ENCODE assay signal across 8 mouse cellular contexts in the genomic region with DNA sequence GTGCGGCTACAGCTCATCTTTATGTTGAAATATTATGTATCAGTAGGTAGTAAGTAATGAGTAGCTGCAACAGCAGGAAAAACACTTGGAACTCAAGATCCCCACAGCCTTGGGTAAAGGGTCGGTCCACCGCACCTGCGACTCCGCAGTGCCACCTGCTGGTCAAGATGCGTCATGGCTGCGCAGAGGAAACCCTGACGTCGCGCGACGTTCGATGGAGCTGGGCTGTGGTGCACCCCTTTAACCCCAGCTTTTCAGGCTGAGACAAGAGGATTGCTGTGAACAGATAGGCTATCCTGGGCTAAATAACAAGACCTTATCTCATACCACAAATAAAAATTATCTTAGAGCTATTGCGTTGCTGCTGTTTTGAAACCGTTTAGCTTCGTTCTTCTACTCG. TPM values are rescaled to one million over a fixed set of nuclear protein-coding genes. Genes with fewer than 3 reads are reported as not detected.
DNase-seq lines count a peak whose midpoint lies in the region; ATAC-seq lines count a peak whose summit lies in the region.

No protein-coding gene starts in this region.

- intact Hi-C loops in left cerebral cortex, postnatal 14 days (cut with DNase I), result loop anchor here (2.0 kb wide), 1 partner anchor 57 kb away; no protein-coding TSS in a partner anchor

- peak; percentile 36 to 47 for DNase-seq in gastrocnemius, adult 8-10 months (ENCODE audit: low spot score in 2 of 2)
- peak; percentile 80 for DNase-seq in hindlimb bud, embryonic 11.5 days (ENCODE audit: extremely low spot score, low read depth, low spot score)
- DNase-seq in left cerebral cortex, postnatal 14 days (ENCODE audit: low spot score in 2 of 2), result peak; percentile 83 to 84
- DNase-seq in right cerebral cortex, postnatal 25 days, result peak; percentile 76
- DNase-seq in urinary bladder, postnatal 36 days (ENCODE audit: low spot score in 2 of 2), result peak; percentile 71 to 72

- ATAC-seq in activated CD4-positive, CD25-positive, alpha-beta regulatory T cell, adult 4 months, result peak; percentile 61
- ATAC-seq in common myeloid progenitor, adult 5-6 weeks (replicated peaks; ENCODE audit: low read depth, poor library complexity, severe bottlenecking), result peak; percentile 49
- peak; percentile 47 for ATAC-seq in megakaryocyte-erythroid progenitor cell, adult 5-6 weeks (replicated peaks; ENCODE audit: low FRiP score, low TSS enrichment, poor library complexity, severe bottlenecking)

RNA-seq across cellular contexts. Expression of a gene that starts 13.6 kb away (rescaled TPM):
- polyA plus RNA-seq in activated CD4-positive, CD25-positive, alpha-beta regulatory T cell, adult 4 months (2017; shearing (Covaris generic)), result 10 to 100 TPM; 13.6 to 17.6 TPM
- 8.3 and 9.7 TPM in 2 replicates for total RNA-seq in common myeloid progenitor, adult 5-6 weeks (2017)
- total RNA-seq in gastrocnemius, adult 8-10 months (2022), result 1 to 10 TPM; 1.5 to 2.5 (median 1.9) TPM
- total RNA-seq in left cerebral cortex, postnatal 14 days (2021), result 10 to 100 TPM; 57.4 to 57.6 TPM
- total RNA-seq in megakaryocyte-erythroid progenitor cell, adult 5-6 weeks (2014; fragmentation: Nextera tagmentation), result 41.0 and 48.3 TPM in 2 replicates
- total RNA-seq in megakaryocyte-erythroid progenitor cell, adult 5-6 weeks (2017), result 20.5 and 31.3 TPM in 2 replicates

RNA-seq across cellular contexts. Expression of a gene that starts 14.0 kb away (rescaled TPM):
- polyA plus RNA-seq in activated CD4-positive, CD25-positive, alpha-beta regulatory T cell, adult 4 months (2017; shearing (Covaris generic)), result 1 to 10 TPM; 8.1 to 9.2 TPM
- total RNA-seq in common myeloid progenitor, adult 5-6 weeks (2017), result 23.0 and 23.1 TPM in 2 replicates
- 10 to 100 TPM; 24.1 to 31.8 (median 29.1) TPM for total RNA-seq in gastrocnemius, adult 8-10 months (2022)
- 100 to 1,000 TPM; 146 to 148 TPM for total RNA-seq in left cerebral cortex, postnatal 14 days (2021)
- total RNA-seq in megakaryocyte-erythroid progenitor cell, adult 5-6 weeks (2014; fragmentation: Nextera tagmentation), result 27.1 and 28.2 TPM in 2 replicates
- total RNA-seq in megakaryocyte-erythroid progenitor cell, adult 5-6 weeks (2017), result 13.8 and 16.3 TPM in 2 replicates

RNA-seq across cellular contexts. Expression of a gene that starts 24.1 kb away (rescaled TPM):
- 100 to 1,000 TPM in 1 of 2 experiments, 10 to 100 TPM in 1; 99.6 to 137 TPM for polyA plus RNA-seq in activated CD4-positive, CD25-positive, alpha-beta regulatory T cell, adult 4 months (2017; shearing (Covaris generic))
- 236 and 291 TPM in 2 replicates for total RNA-seq in common myeloid progenitor, adult 5-6 weeks (2017)
- total RNA-seq in gastrocnemius, adult 8-10 months (2022), result 10 to 100 TPM; 74.2 to 79.3 (median 78.7) TPM
- 10 to 100 TPM; 77.1 to 77.8 TPM for total RNA-seq in left cerebral cortex, postnatal 14 days (2021)
- 132 and 157 TPM in 2 replicates for total RNA-seq in megakaryocyte-erythroid progenitor cell, adult 5-6 weeks (2014; fragmentation: Nextera tagmentation)
- total RNA-seq in megakaryocyte-erythroid progenitor cell, adult 5-6 weeks (2017), result 398 and 560 TPM in 2 replicates

RNA-seq across cellular contexts. Expression of a gene that starts 26.7 kb away (rescaled TPM):
- 10 to 100 TPM; 36.4 to 43.7 TPM for polyA plus RNA-seq in activated CD4-positive, CD25-positive, alpha-beta regulatory T cell, adult 4 months (2017; shearing (Covaris generic))
- total RNA-seq in common myeloid progenitor, adult 5-6 weeks (2017), result 15.3 and 16.4 TPM in 2 replicates
- total RNA-seq in gastrocnemius, adult 8-10 months (2022), result 1 to 10 TPM in 1 of 4 experiments, under 1 TPM in 3; 0.82 to 1.6 (median 0.93) TPM
- 1 to 10 TPM; 1.0 to 1.1 TPM for total RNA-seq in left cerebral cortex, postnatal 14 days (2021)
- 6.8 and 10.1 TPM in 2 replicates for total RNA-seq in megakaryocyte-erythroid progenitor cell, adult 5-6 weeks (2014; fragmentation: Nextera tagmentation)
- total RNA-seq in megakaryocyte-erythroid progenitor cell, adult 5-6 weeks (2017), result 25.5 and 35.1 TPM in 2 replicates

RNA-seq across cellular contexts. Expression of a gene that starts 39.0 kb away (rescaled TPM):
- polyA plus RNA-seq in activated CD4-positive, CD25-positive, alpha-beta regulatory T cell, adult 4 months (2017; shearing (Covaris generic)), result 1,000 to 10,000 TPM in 1 of 2 experiments, 100 to 1,000 TPM in 1; 679 to 1,228 TPM
- 128 and 151 TPM in 2 replicates for total RNA-seq in common myeloid progenitor, adult 5-6 weeks (2017)
- 1 to 10 TPM; 5.6 to 9.3 (median 7.1) TPM for total RNA-seq in gastrocnemius, adult 8-10 months (2022)
- total RNA-seq in left cerebral cortex, postnatal 14 days (2021), result 1 to 10 TPM; 3.8 to 4.6 TPM
- 55.6 and 98.1 TPM in 2 replicates for total RNA-seq in megakaryocyte-erythroid progenitor cell, adult 5-6 weeks (2014; fragmentation: Nextera tagmentation)
- 84.5 and 111 TPM in 2 replicates for total RNA-seq in megakaryocyte-erythroid progenitor cell, adult 5-6 weeks (2017)

Comparison
In these comparisons a context has a peak if more than half of its experiments do, and no peak if none do; other contexts are left out.
1. Peak in every context shown above with its lines: DNase-seq and ATAC-seq.